Mouse (Mus musculus): ENCODE data around the gene Vps33a.

- TF ChIP-seq CTCF (IDR thresholded peaks at IDR 0.05; ENCODE audit: low read depth, low read length) (no peak), EP300 (IDR thresholded peaks at IDR 0.05; ENCODE audit: insufficient read depth, low read depth, low read length) (no peak), POLR2A (IDR thresholded peaks at IDR 0.05; ENCODE audit: insufficient read depth, low read length) (no peak)
Observed at GRCm38 (mm10) chr5:123618558-123618957, 45.7 kb upstream of the Vps33a start.
